Mouse (Mus musculus) kidney, adult 8-10 months (tissue): ENCODE data around the gene Cfap58.

Source experiments
- DNase-seq, 2 experiments: peaks; one replicate each; pipeline ENCODE4 v3.0.0; 2022

The Cfap58 gene

DNA sequence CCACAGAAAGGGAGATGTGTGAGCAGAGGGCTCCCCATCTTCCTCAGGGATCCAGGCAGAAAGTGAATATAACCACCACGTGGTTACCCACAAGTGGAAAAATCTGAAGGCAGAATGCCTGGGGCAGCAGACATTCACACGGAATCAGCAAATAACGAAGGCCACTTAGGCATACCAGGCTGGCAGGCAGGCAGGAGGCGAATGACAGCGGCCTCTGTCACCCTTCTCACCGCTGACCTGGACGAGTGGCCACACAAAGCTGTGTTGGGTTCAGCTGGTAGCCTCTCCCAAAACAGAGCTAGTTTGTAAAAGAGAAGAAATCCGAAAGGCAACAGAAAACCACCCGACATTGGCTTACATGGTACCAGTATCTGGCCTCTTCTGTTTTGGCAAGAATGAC is 19.5 kb upstream of the Cfap58 start:
- DNase-seq, result no peak

GRCm38 (mm10) chr19:47918455-47919101 is 18.9 kb upstream of the Cfap58 start:
- DNase-seq, result no peak

DNA sequence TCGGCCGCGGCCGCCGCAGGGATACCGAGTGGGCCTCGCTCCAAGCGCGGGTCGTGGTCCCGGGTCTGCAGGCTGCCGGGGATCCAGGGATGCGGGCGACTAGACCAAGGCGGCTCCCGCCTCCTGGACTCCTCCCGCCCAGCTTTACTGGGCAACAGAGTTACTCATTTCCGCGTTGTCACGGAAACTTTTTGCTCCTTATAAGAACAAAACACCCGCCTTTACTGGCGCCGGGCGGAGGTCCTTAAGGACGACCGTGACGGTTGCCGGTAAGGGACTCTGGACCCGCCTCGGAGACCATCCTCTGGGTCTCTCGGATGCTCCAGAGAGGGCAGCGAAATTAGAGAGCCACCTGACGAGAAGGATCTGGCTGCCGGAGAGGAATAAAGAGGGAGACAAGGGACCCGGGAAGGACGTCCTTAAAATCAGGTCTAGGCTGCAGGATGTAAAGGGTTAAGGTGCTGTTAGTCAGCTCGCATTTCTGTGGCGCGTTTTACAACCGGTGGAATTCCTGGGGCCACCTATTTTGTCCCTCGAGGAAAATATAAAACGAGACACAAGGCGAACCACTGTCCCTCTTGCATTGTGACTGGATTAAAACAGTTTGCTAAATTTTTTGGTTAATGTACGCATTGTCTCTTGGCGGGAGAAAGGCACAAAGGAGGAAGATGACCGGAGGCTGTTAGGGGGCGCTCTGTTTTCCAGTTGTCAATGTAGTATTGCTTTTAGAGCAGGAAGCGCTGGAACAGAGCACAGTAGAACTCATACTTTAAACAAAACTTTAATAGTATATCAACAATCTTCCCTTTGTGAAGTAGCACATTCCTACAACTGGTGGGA is 18.1 kb upstream of the Cfap58 start, which contains the start of the genes Cfap43 and Itprip:
Gene Cfap43, minus strand, starts transcription at position 162 of the 840 bp plus-strand sequence.
Gene Itprip, minus strand, starts transcription at position 174 of the 840 bp plus-strand sequence.
- DNase-seq, result peak; percentile 76 to 77

GRCm38 (mm10) chr19:47919966-47920375 is 17.5 kb upstream of the Cfap58 start:
- DNase-seq, result peak in 1 of 2 experiments; percentile 42

- peak; percentile 56 to 57 for DNase-seq
Observed at GRCm38 (mm10) chr19:47925819-47926218, 11.7 kb upstream of the Cfap58 start.

DNA sequence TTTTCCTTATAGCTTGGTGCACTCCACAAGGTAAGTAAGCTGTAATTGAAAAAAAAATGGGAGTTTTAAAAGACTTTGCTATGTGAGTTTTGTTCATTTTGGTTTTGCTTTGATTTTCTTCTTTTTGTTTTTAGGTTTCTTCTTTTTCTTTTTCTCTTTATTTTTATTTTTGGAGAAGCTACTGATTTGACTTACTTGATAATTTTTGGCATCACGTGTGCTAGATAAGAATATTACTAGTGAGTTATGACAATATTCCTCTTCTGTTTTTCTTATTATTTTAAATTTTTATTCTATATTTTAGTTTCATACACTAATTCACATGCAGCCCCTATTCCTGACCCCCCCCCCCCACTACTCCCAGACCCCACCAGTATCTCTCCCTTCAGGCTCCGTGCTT is 10.4 kb upstream of the Cfap58 start:
- no peak for DNase-seq

- no peak for DNase-seq
Observed at GRCm38 (mm10) chr19:47929043-47929442, 8.4 kb upstream of the Cfap58 start.

- no peak for DNase-seq
Observed at GRCm38 (mm10) chr19:47931982-47932638, 5.4 kb upstream of the Cfap58 start.

DNA sequence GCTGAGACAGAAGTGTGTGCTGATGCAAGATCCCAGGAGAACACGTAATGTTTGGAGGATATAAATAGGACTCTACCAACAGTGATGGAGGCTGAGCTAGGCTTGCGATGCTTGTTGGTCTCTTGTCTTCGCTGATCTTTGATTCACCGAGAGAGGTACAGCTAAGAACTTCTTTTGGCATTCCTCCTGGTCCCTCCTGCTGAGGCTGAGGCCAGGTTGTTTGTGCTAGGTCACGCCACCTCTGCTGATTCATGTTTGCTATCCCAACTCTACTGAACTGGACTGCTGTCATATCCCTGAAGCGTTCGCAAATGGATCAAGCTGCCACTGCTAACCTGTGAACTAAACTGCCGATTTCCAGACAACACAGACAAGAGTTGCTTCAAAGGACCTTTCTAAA is 3.3 kb upstream of the Cfap58 start:
- DNase-seq, result no peak

- peak in 1 of 2 experiments; percentile 37 for DNase-seq
Observed at GRCm38 (mm10) chr19:47934636-47935238, 2.7 kb upstream of the Cfap58 start.

DNA sequence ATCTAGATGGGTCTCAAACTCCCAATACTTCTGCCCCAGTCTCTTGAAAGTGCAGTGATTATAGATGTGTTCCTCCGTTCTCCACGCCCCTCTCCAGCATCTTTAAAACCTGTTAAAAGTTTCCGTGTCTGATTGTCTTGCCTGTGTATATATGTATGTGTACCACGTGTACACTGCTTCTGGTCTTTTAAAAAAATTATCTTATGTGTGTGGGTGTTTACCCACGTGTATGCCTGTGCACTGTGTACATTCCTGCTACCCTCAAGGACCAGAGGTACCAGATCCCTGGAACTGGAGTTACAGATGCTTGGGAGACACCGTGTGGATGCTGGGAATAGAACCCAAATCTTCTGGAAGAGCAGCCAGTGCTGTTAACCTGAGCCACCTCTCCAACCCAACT is 1.9 kb upstream of the Cfap58 start:
- DNase-seq, result no peak

GRCm38 (mm10) chr19:47936490-47936889 is 985 bp upstream of the Cfap58 start:
- no peak for DNase-seq

DNA sequence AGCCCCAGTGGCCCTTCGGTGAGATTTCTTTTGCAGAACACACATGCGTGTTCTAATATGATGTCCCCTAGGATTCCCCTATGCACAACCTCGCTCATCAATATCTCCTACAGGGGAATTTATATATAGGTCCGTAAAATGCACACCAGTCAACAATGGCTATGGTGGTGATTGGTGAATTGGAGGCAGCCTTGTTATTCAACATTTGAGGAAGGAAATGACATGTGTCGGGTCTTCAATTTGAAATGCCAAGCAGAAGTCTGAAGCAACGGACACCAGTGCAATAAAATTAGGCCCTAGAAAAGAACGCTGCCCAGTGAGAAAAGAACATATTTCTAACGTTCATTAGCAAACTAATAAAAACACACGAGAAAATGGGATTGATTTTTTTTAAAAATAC is 537 bp upstream of the Cfap58 start:
- DNase-seq, result no peak

DNA sequence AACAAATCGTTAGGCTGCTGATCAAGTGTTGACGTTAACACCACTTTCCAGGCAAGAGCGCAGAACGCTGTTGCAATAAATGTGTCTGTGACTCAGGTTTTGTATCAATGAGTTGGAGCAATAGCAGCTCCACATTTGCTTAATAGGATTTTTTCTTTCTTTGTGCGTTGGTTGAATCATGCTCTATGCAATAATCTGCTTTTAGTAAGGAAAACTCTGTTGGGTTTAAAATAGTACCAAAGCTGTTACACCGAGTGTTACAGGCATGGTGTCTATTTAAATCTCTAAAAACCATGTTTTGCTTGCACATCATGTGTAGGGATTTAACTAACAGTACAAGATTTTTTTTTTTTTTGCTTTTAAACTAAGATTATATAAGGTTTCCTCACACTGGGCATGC is 1.9 kb downstream of the Cfap58 start:
- DNase-seq, result no peak

DNA sequence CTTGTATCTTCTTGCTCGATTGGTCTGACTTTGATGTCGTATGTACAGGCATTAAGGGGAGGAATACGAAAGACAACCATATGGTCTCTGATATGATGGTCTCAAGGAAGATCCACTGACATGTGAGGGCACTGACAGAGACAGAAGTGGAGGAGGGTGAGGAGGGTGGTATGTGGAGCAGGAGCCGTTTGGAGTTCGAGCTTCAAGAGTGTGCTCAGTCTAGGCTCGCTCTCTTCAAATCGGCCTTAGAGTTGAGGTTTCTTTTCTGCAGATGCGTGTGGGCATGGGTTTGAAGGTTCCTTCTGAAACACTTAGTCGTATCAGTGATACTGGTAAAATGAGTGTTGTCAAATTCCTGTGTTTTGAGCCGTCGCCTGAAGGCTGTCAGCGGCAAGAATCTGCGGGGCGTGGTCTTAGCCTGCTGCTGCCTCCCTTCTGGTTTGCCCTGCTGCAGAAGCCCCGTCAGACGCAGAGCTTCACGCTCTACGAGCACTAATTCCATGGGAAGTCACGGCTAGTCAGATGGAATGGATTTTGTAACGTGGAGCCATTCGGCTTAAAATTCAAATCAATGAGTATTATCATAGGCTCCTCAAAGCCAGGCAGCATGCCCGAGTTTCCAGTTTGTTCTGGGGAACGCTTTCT is 9.5 kb downstream of the Cfap58 start:
- no peak for DNase-seq

- no peak for DNase-seq
Observed at GRCm38 (mm10) chr19:47950946-47951345, 13.5 kb downstream of the Cfap58 start.

GRCm38 (mm10) chr19:47953169-47953568 is 15.7 kb downstream of the Cfap58 start:
- no peak for DNase-seq

GRCm38 (mm10) chr19:47958181-47958580 is 20.7 kb downstream of the Cfap58 start:
- no peak for DNase-seq

- no peak for DNase-seq
Observed at GRCm38 (mm10) chr19:47968993-47969659, 31.7 kb downstream of the Cfap58 start.

- peak; percentile 19 to 26 for DNase-seq
Observed at GRCm38 (mm10) chr19:47971066-47971465, 33.6 kb downstream of the Cfap58 start.

- no peak for DNase-seq
Observed at GRCm38 (mm10) chr19:47978109-47978701, 40.7 kb downstream of the Cfap58 start.

DNA sequence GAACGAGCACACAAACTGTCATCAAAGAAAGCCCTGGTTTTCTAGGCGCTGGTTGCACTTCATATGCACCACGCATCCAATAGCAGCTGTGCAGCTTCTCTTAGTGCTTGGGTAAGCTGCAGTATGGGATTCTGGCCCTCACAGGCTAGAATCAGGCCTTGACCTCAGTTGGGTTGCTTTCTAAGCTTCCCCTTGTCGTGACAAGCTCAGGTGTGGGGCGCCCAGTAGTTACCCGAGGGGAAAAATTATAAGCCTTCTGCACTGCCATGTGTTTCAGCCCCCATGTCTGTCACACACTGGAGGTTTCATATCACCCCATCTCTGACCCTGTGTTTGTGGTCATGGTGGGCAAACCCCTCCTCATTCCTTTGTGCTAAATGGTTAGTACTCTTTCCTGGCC is 42.0 kb downstream of the Cfap58 start:
- DNase-seq, result no peak
